Mouse (Mus musculus) liver, postnatal 0 days (tissue): ENCODE measurements around the gene Parp1.

Experiments
- CTCF ChIP-seq: sonication (generic); IDR thresholded peaks from 2 replicates; pipeline ENCODE4 v1.5.1; 2016; ENCODE audit warnings: antibody characterized with exemption, low read depth
- EP300 ChIP-seq: IDR thresholded peaks from 2 replicates; pipeline ENCODE4 v1.6.1; 2016; ENCODE audit warnings: antibody characterized with exemption, low read depth, mild to moderate bottlenecking

- TF ChIP-seq CTCF (no peak), EP300 (no peak)
These were observed 38.3 kb downstream of the Parp1 start for GRCm38 (mm10) chr1:180606796-180607577.
